Mouse (Mus musculus): Measurements from ENCODE around the gene Spsb2. TPM values are rescaled to one million over a fixed set of nuclear protein-coding genes. Genes with fewer than 3 reads are reported as not detected.

Gene Spsb2
- total and polyA plus RNA-seq, 2 experiments from 2014 or later: 7.3 to 9.6 TPM

DNA sequence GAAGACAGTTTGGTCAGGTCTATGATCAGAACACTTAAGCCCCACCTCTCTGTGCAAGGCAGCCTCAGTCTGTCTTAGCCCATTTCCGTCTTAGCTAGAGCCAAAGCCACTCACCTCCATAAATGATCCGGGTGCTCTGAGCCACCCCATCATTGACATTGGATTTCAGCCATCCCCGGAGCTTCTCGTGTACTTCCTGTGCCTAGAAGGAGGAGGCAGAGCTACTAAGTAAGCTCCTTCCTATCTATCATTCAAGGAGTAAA lies 2.9 kb downstream of the Spsb2 start:
- Histone ChIP-seq H3K27ac (no peak overlapping the region), H3K9me3 (ENCODE audit: low read length) (no peaks in the 10 kb centered on the region), H3K27me3 (ENCODE audit: insufficient read depth, low read length) (no peaks in the 10 kb centered on the region), H3K9ac (replicated peaks; ENCODE audit: low read length) (no peak overlapping the region), H3K4me3 (ENCODE audit: low read length) (no peak overlapping the region), H3K36me3 (ENCODE audit: insufficient read depth, low read length) (peaks cover under 1% of the 10 kb centered on the region; the same call in 1 of the 2 replicates), H3K4me2 (ENCODE audit: low read depth, low read length) (no peak overlapping the region), H3K4me1 (ENCODE audit: insufficient read depth, low read length) (peaks cover 23% of the 10 kb centered on the region)
- TF ChIP-seq CTCF (IDR thresholded peaks at IDR 0.05; ENCODE audit: low read depth): no peak
- WGBS: 72% methylated on average over 4 of the region's 4 CpGs
- no peak for DNase-seq (ENCODE audit: low spot score)
- ATAC-seq: no peak

DNA sequence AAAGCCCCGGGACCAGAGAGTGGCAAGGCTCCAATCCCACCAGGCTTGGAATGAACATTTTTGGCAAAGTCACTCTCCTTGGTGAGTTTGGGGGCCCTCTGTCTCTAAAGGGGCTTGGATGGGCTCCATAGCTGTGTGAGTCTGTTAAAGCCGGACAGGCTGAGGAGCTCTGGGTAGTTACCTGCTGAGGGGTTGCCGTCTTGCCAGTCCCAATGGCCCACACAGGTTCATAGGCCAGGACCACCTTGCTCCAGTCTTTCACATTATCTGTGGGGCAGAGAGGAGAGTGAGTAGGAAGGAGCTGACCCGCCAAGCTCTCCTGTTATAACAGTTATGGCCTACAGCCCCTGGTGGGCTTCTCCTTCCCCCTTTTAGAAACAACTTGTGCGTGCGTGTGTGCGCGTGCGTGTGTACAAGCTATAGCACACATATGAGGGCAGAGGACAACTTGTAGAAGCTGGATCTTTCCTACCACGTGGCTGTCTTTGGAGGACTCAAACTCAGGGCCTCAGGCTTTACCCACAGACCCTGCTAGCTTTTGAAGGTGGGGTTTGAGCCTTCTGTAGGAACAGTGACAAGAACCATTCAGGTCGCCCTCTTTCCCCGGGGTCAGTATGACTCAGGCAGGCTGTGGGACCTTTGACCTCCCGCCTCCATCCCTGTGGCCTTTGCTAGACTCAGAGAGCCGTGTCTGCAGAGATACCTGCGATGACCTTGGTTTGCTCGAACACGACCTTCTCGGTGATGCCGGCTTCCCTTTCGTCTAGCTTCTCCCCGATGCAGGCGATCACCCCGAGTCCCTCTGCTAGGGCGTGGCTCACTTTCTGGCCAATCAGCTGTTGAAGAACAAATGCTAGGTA lies 3.5 kb downstream of the Spsb2 start:
- Histone ChIP-seq H3K4me2 (ENCODE audit: low read depth, low read length) (peak overlapping the region; percentile 89), H3K4me3 (ENCODE audit: low read length) (no peak overlapping the region; the same call in 1 of the 2 replicates), H3K9ac (replicated peaks; ENCODE audit: low read length) (peak overlapping the region; percentile 76; the same call in 1 of the 2 replicates), H3K36me3 (ENCODE audit: insufficient read depth, low read length) (peaks cover 6% of the 10 kb centered on the region; the same call in 1 of the 2 replicates), H3K27me3 (ENCODE audit: insufficient read depth, low read length) (no peaks in the 10 kb centered on the region), H3K4me1 (ENCODE audit: insufficient read depth, low read length) (peaks cover 21% of the 10 kb centered on the region), H3K27ac (no peak overlapping the region), H3K9me3 (ENCODE audit: low read length) (no peaks in the 10 kb centered on the region)
- DNase-seq (ENCODE audit: low spot score): no peak
- no peak for ATAC-seq
- TF ChIP-seq CTCF (IDR thresholded peaks at IDR 0.05; ENCODE audit: low read depth): no peak
- WGBS: 78% methylated on average over 24 of the region's 24 CpGs

DNA sequence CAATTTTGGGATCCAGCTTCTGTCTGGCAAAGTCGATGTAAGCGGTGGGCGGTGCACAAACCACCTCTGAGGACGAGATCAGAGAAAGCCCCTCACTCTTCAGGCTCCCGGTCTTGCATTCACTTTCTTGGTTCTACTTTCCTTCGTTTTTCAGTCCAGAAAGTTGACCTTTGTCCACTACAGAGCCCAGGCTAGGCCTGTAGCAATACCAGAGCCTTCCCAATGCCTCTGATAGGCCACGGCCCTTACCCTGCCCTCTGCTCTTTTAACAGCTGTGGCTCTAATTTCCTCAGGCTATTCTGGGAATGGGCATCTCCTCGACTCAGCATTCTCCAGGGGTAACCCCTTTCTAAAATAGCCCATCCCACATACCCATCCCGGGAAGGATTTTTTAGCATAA lies 4.4 kb downstream of the Spsb2 start:
- WGBS: 13% methylated on average over 9 of the region's 9 CpGs

DNA sequence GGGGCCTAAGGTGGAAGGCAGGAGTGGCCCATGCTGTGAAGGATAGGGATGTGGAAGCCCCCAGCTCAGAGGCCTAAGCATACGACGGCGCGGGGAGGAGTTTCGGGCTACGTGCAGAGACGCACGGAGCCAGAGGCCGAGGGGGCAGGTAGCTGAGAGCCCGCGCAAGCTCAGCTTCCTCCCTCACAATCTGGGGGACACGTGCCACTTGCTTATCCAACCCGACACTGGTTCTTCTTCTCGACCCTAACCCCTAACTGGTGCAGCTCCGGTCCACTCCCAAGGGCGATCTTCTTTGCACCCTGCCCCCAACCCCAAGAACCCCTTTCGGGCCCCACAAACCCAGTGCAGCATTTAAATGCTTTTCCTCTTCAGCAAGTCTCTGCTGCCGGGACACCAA lies 5.0 kb downstream of the Spsb2 start:
- peaks cover 21% of the 10 kb centered on the region for H3K4me1 ChIP-seq (ENCODE audit: insufficient read depth, low read length)
- H3K4me2 ChIP-seq (ENCODE audit: low read depth, low read length): peak overlapping the region; percentile 89
- H3K36me3 ChIP-seq (ENCODE audit: insufficient read depth, low read length): peaks cover 22% of the 10 kb centered on the region
- peak overlapping the region; percentile 88 for H3K27ac ChIP-seq
- no peaks in the 10 kb centered on the region for H3K27me3 ChIP-seq (ENCODE audit: insufficient read depth, low read length)
- DNase-seq (ENCODE audit: low spot score): peak; percentile 87
- H3K4me3 ChIP-seq (ENCODE audit: low read length): peak overlapping the region; percentile 64
- under 1% methylated on average over 18 of the region's 18 CpGs for WGBS
- H3K9me3 ChIP-seq (ENCODE audit: low read length): no peaks in the 10 kb centered on the region
- no peak for TF ChIP-seq CTCF (IDR thresholded peaks at IDR 0.05; ENCODE audit: low read depth)
- peak; percentile 71 for ATAC-seq
- H3K9ac ChIP-seq (replicated peaks; ENCODE audit: low read length): peak overlapping the region; percentile 76

More for the DNA sequence above, 4.4 kb downstream of the Spsb2 start:
- peaks cover 15% of the 10 kb centered on the region; the same call in 1 of the 2 replicates for H3K36me3 ChIP-seq (ENCODE audit: insufficient read depth, low read length)
- ATAC-seq (no peak), DNase-seq (ENCODE audit: low spot score) (no peak)
- peak overlapping the region; percentile 89 for H3K4me2 ChIP-seq (ENCODE audit: low read depth, low read length)
- H3K4me1 ChIP-seq (ENCODE audit: insufficient read depth, low read length): peaks cover 21% of the 10 kb centered on the region
- no peaks in the 10 kb centered on the region for H3K27me3 ChIP-seq (ENCODE audit: insufficient read depth, low read length)
- H3K9me3 ChIP-seq (ENCODE audit: low read length): no peaks in the 10 kb centered on the region
- H3K4me3 ChIP-seq (ENCODE audit: low read length): peak overlapping the region; percentile 64
- TF ChIP-seq CTCF (IDR thresholded peaks at IDR 0.05; ENCODE audit: low read depth): no peak
- H3K9ac ChIP-seq (replicated peaks; ENCODE audit: low read length): peak overlapping the region; percentile 76
- peak overlapping the region; percentile 88; the same call in 1 of the 2 replicates for H3K27ac ChIP-seq

DNA sequence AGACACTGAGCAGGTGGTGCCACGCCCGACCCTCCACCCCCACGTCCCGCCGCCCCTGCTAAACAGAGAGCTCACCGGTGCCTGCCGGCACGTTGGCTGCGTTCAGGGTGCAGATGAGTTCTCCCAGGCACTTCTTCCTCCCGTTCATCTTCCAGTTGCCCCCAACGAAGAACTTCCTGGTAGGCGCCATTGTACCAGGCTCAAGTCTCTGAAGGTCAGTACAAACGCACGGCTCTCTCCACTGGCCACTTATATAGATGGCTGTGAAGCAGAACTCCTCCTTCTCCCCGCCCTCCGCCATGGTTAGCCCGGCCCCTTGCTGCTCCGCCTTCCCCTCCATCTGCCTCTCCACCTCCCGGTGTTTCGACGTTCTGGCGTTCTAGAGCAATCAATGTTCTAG lies 5.5 kb downstream of the Spsb2 start, which contains the start of gene Tpi1:
Gene Tpi1 (minus strand): TSS at position 364 of the 400 bp plus-strand sequence.
- H3K36me3 ChIP-seq (ENCODE audit: insufficient read depth, low read length): peaks cover 26% of the 10 kb centered on the region
- peak within 1 kb of the TSS; percentile 88 for H3K27ac ChIP-seq
- H3K9me3 ChIP-seq (ENCODE audit: low read length): no peaks in the 10 kb centered on the region
- peak within 1 kb of the TSS; percentile 89 for H3K4me2 ChIP-seq (ENCODE audit: low read depth, low read length)
- peaks cover 21% of the 10 kb centered on the region for H3K4me1 ChIP-seq (ENCODE audit: insufficient read depth, low read length)
- under 1% methylated on average over 22 of the region's 22 CpGs for whole genome bisulfite sequencing
- H3K27me3 ChIP-seq (ENCODE audit: insufficient read depth, low read length): no peaks in the 10 kb centered on the region
- H3K4me3 ChIP-seq (ENCODE audit: low read length): peak within 1 kb of the TSS; percentile 64
- ATAC-seq (peak; percentile 87), DNase-seq (ENCODE audit: low spot score) (peak; percentile 92)
- no peak for TF ChIP-seq CTCF (IDR thresholded peaks at IDR 0.05; ENCODE audit: low read depth)
- peak within 1 kb of the TSS; percentile 76 for H3K9ac ChIP-seq (replicated peaks; ENCODE audit: low read length)

DNA sequence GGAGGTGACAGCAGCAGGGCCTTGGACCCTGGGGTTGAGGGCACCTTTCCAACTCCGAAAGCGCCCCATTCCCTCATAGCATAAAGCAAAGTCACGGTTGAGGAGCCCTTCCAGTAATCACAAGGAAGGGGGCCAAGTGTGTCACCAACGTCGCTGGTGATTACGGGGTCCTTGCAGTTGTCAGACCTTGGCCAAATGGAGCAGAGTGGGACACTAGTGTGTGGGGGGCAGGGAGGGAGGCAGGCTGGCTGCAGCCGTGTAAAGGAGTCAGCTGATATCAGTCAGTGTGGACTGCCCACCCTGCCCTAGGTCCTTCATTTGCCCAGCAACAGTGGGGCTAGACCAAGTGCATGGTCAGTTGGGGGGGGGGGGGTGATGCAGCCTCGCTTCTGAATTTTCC lies 6.0 kb downstream of the Spsb2 start:
- peaks cover 31% of the 10 kb centered on the region for H3K36me3 ChIP-seq (ENCODE audit: insufficient read depth, low read length)

More for the DNA sequence above, 6.0 kb downstream of the Spsb2 start:
- Histone ChIP-seq H3K4me3 (ENCODE audit: low read length) (peak overlapping the region; percentile 64), H3K9me3 (ENCODE audit: low read length) (no peaks in the 10 kb centered on the region), H3K27ac (peak overlapping the region; percentile 88; the same call in 1 of the 2 replicates), H3K9ac (replicated peaks; ENCODE audit: low read length) (peak overlapping the region; percentile 76; the same call in 1 of the 2 replicates), H3K4me1 (ENCODE audit: insufficient read depth, low read length) (peaks cover 21% of the 10 kb centered on the region), H3K27me3 (ENCODE audit: insufficient read depth, low read length) (no peaks in the 10 kb centered on the region), H3K4me2 (ENCODE audit: low read depth, low read length) (peak overlapping the region; percentile 89)
- peak; percentile 46 for ATAC-seq
- DNase-seq (ENCODE audit: low spot score): peak; percentile 45
- no peak for TF ChIP-seq CTCF (IDR thresholded peaks at IDR 0.05; ENCODE audit: low read depth)
- WGBS: 19% methylated on average over 8 of the region's 8 CpGs
